Mouse (Mus musculus) kidney, postnatal 4 days (tissue): Measurements from ENCODE around the gene Cacna2d3.

Experiments used
- DNase-seq, 2 experiments: peaks; one replicate each; pipeline ENCODE4 v3.0.0; 2021; ENCODE audit warnings: mixed read lengths in 2 of 2

The Cacna2d3 gene

GRCm38 (mm10) chr14:29721488-29722385 lies at the start of gene Cacna2d3:
TSS of gene Cacna2d3 (minus strand) at chr14:29721864.
- peak; percentile 72 to 76 for DNase-seq

GRCm38 (mm10) chr14:29769486-29769885 lies 47.8 kb upstream of the Cacna2d3 start:
- DNase-seq, result no peak

- DNase-seq, result peak in 1 of 2 experiments; percentile 3
These were observed 31.2 kb upstream of the Cacna2d3 start for GRCm38 (mm10) chr14:29752876-29753275.

GRCm38 (mm10) chr14:29738751-29739150 lies 17.1 kb upstream of the Cacna2d3 start:
- DNase-seq, result no peak

GRCm38 (mm10) chr14:29730256-29730655 lies 8.6 kb upstream of the Cacna2d3 start:
- no peak for DNase-seq

- DNase-seq, result no peak
These were observed 7.3 kb upstream of the Cacna2d3 start for GRCm38 (mm10) chr14:29729009-29729408.

- no peak for DNase-seq
These were observed 5.9 kb upstream of the Cacna2d3 start for GRCm38 (mm10) chr14:29727596-29727995.

- peak in 1 of 2 experiments; percentile 11 for DNase-seq
These were observed 1.6 kb upstream of the Cacna2d3 start for GRCm38 (mm10) chr14:29723267-29723666.

- DNase-seq, result peak; percentile 62 to 72
These were observed 940 bp upstream of the Cacna2d3 start for GRCm38 (mm10) chr14:29722386-29723221.

- no peak for DNase-seq
These were observed 555 bp downstream of the Cacna2d3 start for GRCm38 (mm10) chr14:29721131-29721487.

GRCm38 (mm10) chr14:29720334-29720911 lies 1.2 kb downstream of the Cacna2d3 start:
- DNase-seq, result no peak

GRCm38 (mm10) chr14:29712621-29713020 lies 9.0 kb downstream of the Cacna2d3 start:
- DNase-seq, result no peak

GRCm38 (mm10) chr14:29707561-29708335 lies 13.9 kb downstream of the Cacna2d3 start:
- DNase-seq, result peak; percentile 26 to 47

- DNase-seq, result no peak
These were observed 18.9 kb downstream of the Cacna2d3 start for GRCm38 (mm10) chr14:29702762-29703161.

GRCm38 (mm10) chr14:29696131-29696530 lies 25.5 kb downstream of the Cacna2d3 start:
- peak; percentile 62 to 68 for DNase-seq

GRCm38 (mm10) chr14:29672436-29673050 lies 49.1 kb downstream of the Cacna2d3 start:
- DNase-seq, result no peak

- DNase-seq, result no peak
These were observed 51.8 kb downstream of the Cacna2d3 start for GRCm38 (mm10) chr14:29669826-29670225.

GRCm38 (mm10) chr14:29657006-29657405 lies 64.7 kb downstream of the Cacna2d3 start:
- DNase-seq, result peak; percentile 80 to 82

GRCm38 (mm10) chr14:29650591-29650990 lies 71.1 kb downstream of the Cacna2d3 start:
- no peak for DNase-seq

GRCm38 (mm10) chr14:29648721-29649120 lies 72.9 kb downstream of the Cacna2d3 start:
- no peak for DNase-seq

- DNase-seq, result no peak
These were observed 76.2 kb downstream of the Cacna2d3 start for GRCm38 (mm10) chr14:29645421-29645820.

GRCm38 (mm10) chr14:29643217-29643616 lies 78.4 kb downstream of the Cacna2d3 start:
- no peak for DNase-seq
